Mouse (Mus musculus) forebrain, embryonic 15.5 days (tissue): ENCODE data around the gene Agtrap. TPM values are rescaled to one million over a fixed set of nuclear protein-coding genes. Genes with fewer than 3 reads are reported as not detected.
A peak's percentile ranks its signal among the peaks of the same experiment; 100 is the strongest.

Source experiments
- ATAC-seq: fragments of 200-750 bp; cut with Nextera tagmentation; replicated peaks from 2 replicates; pipeline ENCODE4 v1.8.0; 2017; ENCODE audit warnings: mild to moderate bottlenecking, moderate TSS enrichment, moderate library complexity
- H3K27ac ChIP-seq: fragments of 300-500 bp; sonication (generic); replicated peaks from 2 replicates; pipeline ENCODE4 v1.5.1; 2015; ENCODE audit warnings: mild to moderate bottlenecking, inconsistent platforms
- H3K27me3 ChIP-seq: fragments of 300-500 bp; sonication (generic); 2 replicates; pipeline ENCODE4 v1.6.1; 2015; ENCODE audit warnings: inconsistent platforms
- H3K36me3 ChIP-seq: fragments of 300-500 bp; sonication (generic); 2 replicates; pipeline ENCODE4 v1.6.1; 2015; ENCODE audit warnings: mild to moderate bottlenecking, inconsistent platforms
- H3K4me1 ChIP-seq: fragments of 300-500 bp; sonication (generic); 2 replicates; pipeline ENCODE4 v1.6.1; 2015; ENCODE audit warnings: inconsistent platforms
- H3K4me2 ChIP-seq: fragments of 300-500 bp; sonication (generic); replicated peaks from 2 replicates; pipeline ENCODE4 v1.6.1; 2015; ENCODE audit warnings: mild to moderate bottlenecking, inconsistent platforms
- H3K4me3 ChIP-seq: fragments of 300-500 bp; sonication (generic); 2 replicates; pipeline ENCODE4 v1.5.1; 2015; ENCODE audit warnings: mild to moderate bottlenecking, inconsistent platforms
- H3K9ac ChIP-seq: fragments of 300-500 bp; sonication (generic); replicated peaks from 2 replicates; pipeline ENCODE4 v1.6.1; 2015; ENCODE audit warnings: mild to moderate bottlenecking, inconsistent platforms
- H3K9me3 ChIP-seq: fragments of 300-500 bp; sonication (generic); 2 replicates; pipeline ENCODE4 v1.6.1; 2016; ENCODE audit warnings: inconsistent platforms
- WGBS: fragments of 180-500 bp; shearing (Covaris S2); methylation state at CpG from one replicate; pipeline ENCODE4 v1.1.7; 2015; ENCODE audit warnings: mixed read lengths; 5-methylcytosine and 5-hydroxymethylcytosine counted together
- polyA plus RNA-seq: library from polyadenylated mRNA; unstranded; fragments of >200 nt; fragmentation: Nextera tagmentation; extraction: Ambion mirVana; gene quantifications from 2 replicates; pipeline ENCODE4 v1.2.1, GENCODE M21; 2015

Gene Agtrap
- polyA plus RNA-seq, 1 experiment from 2014 or later, result 5.6 TPM

- H3K4me1 ChIP-seq, result no peaks in the 10 kb centered on the region
- H3K4me3 ChIP-seq, result no peak overlapping the region
- no peaks in the 10 kb centered on the region for H3K9me3 ChIP-seq
- H3K9ac ChIP-seq, result no peak overlapping the region
- no peak overlapping the region for H3K27ac ChIP-seq
- H3K4me2 ChIP-seq, result no peak overlapping the region
- H3K36me3 ChIP-seq, result no peaks in the 10 kb centered on the region
- ATAC-seq, result no peak
- no peaks in the 10 kb centered on the region for H3K27me3 ChIP-seq
- 92% methylated on average over 8 of the region's 8 CpGs for WGBS
These were observed 20.5 kb downstream of the Agtrap start for GRCm38 (mm10) chr4:148067346-148067745.

- Histone ChIP-seq H3K9ac (no peak overlapping the region), H3K27ac (no peak overlapping the region), H3K9me3 (no peaks in the 10 kb centered on the region), H3K4me3 (no peak overlapping the region), H3K4me2 (no peak overlapping the region), H3K4me1 (no peaks in the 10 kb centered on the region), H3K27me3 (no peaks in the 10 kb centered on the region), H3K36me3 (no peaks in the 10 kb centered on the region)
- ATAC-seq, result no peak
- WGBS, result 58% methylated on average over 9 of the region's 9 CpGs
These were observed 21.5 kb downstream of the Agtrap start for GRCm38 (mm10) chr4:148066401-148066744.

DNA sequence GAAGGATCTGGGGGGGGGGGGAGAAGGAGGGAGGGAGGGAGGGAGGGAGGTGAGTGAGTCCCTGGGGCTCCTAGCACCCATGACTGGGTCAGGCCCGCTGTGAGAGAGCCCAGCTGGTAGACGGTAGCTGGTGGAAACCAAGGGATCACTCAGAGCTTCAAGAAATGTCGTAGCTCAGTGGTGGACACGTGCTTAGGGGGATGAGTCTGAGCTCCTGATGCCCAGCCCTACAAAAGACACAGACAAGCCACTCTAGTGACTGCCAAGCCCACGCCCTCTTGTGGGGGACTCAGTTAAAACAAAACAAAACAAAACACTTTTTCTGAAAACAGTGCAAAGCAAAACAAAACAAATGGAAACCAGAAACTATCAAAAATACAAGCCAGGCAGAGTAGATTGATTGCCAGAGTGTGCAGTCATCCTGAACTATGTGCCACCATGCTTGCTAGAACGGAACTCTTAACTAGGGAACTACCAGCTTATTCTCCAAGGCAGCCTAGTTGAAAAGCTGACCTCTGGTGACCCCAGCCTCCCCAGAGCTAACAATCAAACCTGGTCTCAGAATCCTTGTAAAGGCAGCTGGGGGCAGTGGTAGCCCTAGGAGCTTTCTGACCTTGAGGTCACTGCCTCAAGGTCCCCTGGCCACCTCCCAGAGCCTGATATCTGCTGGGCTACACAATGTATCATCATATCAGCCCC is 22.0 kb downstream of the Agtrap start:
- Histone ChIP-seq H3K27me3 (no peaks in the 10 kb centered on the region), H3K9ac (no peak overlapping the region), H3K4me2 (no peak overlapping the region), H3K4me3 (no peak overlapping the region), H3K27ac (no peak overlapping the region), H3K36me3 (no peaks in the 10 kb centered on the region), H3K4me1 (no peaks in the 10 kb centered on the region), H3K9me3 (no peaks in the 10 kb centered on the region)
- 38% methylated on average over 6 of the region's 6 CpGs for WGBS
- ATAC-seq, result no peak

DNA sequence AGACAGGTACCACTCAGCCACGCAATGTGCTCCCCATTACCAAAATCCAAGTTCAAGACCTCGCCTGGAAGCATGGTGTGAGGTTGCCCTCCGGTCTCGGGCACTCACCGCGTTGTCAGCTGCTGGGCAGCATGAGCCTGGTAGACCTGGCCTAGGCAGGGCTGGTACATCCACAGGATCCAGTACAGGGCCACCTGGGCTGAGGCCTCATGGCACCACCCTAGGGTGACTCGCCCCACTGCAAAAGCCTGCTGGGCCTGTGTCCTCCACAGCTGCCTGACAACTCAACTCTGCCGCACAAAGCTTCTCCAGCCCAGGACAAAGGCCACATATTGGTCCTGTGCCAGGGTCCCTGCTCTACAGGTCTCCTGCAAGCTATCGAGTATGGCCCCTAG is 26.7 kb downstream of the Agtrap start:
- no peak for ATAC-seq
- no peak overlapping the region for H3K4me3 ChIP-seq
- H3K4me2 ChIP-seq, result no peak overlapping the region

DNA sequence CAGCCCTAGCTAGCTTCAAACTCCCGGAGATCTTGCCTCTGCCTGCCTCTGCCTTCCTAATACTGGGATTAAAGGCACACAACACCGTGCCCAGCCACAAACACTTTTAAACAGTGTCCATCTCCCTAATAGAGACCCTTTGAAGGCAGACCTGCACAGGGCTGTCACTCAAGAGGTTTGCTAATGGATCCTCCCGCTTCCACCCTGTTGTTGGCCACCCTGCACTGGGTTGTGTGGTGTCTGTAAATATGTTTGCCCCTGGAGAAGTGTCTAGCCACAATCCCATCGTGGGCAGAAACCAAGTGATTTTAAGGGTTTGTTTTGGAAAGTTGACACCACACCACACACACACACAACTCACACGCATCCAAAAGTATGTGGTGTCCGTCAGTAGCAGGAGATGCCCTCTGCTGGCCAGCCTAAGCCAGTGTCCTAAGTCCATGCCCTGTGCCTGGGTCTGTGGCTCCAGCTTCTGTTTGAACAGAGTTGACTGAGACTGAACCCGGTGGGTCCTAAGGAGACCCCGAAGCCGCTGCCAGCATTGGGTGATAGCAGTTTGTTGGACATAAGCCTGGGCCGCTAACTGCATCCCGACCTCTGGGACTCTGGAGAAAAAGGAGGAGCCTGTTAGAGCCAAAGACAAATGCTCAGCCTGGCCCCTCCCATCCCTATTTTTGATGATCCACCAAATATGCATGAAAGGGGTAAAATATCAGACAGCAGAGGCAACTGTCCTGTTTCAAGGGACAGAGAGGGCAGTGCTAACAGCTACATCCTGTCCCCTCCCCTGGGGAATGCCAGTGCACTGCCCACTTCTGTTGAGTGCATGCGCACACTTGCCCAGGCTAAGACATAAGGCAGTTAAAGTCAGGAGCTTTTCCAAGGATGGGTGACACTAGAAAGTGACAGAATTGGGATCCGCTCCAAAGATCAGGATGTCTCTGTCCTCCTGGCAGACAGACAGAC is 27.4 kb downstream of the Agtrap start:
- Histone ChIP-seq H3K4me3 (no peak overlapping the region), H3K9ac (no peak overlapping the region), H3K27ac (no peak overlapping the region), H3K36me3 (peaks cover 25% of the 10 kb centered on the region), H3K27me3 (no peaks in the 10 kb centered on the region), H3K4me1 (0 out of 2 replicates have a peak, but pooled peaks cover 4% of the 10 kb centered on the region), H3K9me3 (no peaks in the 10 kb centered on the region), H3K4me2 (no peak overlapping the region)
- 0 out of 2 replicates have a peak, but pooled peaks have one; percentile 29 for ATAC-seq
- WGBS, result 52% methylated on average over 13 of the region's 13 CpGs

More for the DNA sequence above, 26.7 kb downstream of the Agtrap start:
- H3K9ac ChIP-seq, result no peak overlapping the region
- H3K27ac ChIP-seq, result no peak overlapping the region
- WGBS, result 91% methylated on average over 9 of the region's 9 CpGs
- H3K4me1 ChIP-seq, result 0 out of 2 replicates have a peak, but pooled peaks cover 4% of the 10 kb centered on the region
- peaks cover 18% of the 10 kb centered on the region for H3K36me3 ChIP-seq
- H3K9me3 ChIP-seq, result no peaks in the 10 kb centered on the region
- H3K27me3 ChIP-seq, result no peaks in the 10 kb centered on the region

DNA sequence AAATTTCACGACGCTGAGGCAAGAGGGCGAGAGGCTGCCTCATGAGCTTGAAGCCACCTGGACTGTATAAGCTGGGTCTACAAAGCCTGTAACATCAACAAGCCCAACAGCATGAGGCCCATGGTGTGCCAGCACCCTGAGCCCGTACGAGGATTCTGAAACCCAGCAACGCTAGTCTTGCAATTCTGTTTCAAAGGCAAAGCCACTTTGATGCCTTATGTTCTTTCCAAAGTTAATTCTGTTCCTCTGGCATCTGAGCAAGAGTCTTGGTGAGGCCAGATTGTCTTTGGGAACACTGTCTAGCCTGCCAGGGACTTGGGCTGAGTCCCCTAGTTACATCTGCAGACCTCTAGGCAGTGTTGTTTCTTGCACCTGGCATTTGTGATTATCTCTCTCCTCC is 28.8 kb downstream of the Agtrap start:
- no peak overlapping the region for H3K4me2 ChIP-seq
- no peak overlapping the region for H3K9ac ChIP-seq
- peaks cover 34% of the 10 kb centered on the region for H3K36me3 ChIP-seq
- 81% methylated on average over 6 of the region's 6 CpGs for WGBS
- H3K9me3 ChIP-seq, result no peaks in the 10 kb centered on the region
- ATAC-seq, result no peak
- H3K27ac ChIP-seq, result peak overlapping the region; percentile 42; the same call in 1 of the 2 replicates
- H3K4me3 ChIP-seq, result no peak overlapping the region
- H3K4me1 ChIP-seq, result 0 out of 2 replicates have a peak, but pooled peaks cover 4% of the 10 kb centered on the region
- H3K27me3 ChIP-seq, result no peaks in the 10 kb centered on the region

DNA sequence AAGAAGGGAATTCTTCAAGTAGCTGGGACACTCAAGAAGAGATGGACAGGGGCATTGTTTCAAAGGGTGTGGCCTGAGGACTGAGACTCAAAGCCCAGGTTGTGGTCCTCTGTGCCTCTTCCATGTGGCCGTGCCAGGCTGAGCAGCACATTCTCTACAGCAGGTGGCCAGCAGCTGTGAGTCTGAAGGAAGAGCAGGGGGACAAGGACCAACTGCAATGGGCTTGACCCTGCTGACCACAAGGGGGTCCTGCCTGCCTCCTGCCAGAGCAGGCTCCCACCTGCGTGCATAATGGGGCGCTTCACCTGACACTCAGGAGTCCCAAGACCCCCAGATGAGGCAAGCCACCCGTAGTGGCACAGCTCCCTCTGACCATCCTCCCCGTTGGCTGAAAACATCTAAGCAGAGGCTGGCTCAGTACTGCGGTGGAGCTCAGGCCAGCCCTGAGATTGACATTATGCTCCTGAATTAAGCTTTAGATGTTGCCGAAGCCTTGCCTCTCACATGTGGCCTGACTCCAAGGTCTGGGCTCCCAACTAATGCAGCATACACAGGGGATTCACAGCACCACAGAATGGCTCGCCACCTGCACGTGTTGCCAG is 29.5 kb downstream of the Agtrap start:
- H3K27ac ChIP-seq, result peak overlapping the region; percentile 42

DNA sequence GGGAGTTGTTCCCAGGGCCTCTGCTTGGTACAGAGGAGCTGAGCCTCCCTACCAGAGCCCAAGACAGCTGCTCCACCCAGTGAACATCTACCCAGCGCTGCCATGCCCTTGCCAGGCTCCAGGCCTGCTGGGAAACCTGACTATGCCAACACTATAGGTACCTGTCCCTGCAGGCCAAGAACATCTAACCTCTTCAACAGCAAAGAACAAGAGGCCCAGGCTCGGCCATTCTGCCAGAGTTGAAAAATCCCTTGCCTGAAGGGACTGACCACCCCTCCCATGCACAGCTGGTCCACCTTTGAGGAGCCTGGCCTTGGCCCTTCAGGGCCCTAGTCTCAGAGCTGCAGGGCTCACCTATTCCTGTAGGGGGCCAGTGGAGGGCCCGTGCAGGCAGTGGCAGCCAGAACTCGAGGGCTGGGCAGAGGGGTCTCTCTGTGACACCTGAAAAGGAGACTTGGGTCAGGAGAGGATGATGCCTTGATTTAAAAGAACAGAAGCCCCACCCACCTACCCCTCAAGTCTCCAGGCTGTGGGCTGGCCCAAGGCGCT is 30.1 kb downstream of the Agtrap start:
- 55% methylated on average over 5 of the region's 5 CpGs for WGBS
- H3K4me2 ChIP-seq, result no peak overlapping the region
- H3K9ac ChIP-seq, result no peak overlapping the region
- ATAC-seq, result no peak
- no peak overlapping the region for H3K27ac ChIP-seq
- H3K4me3 ChIP-seq, result no peak overlapping the region
- H3K36me3 ChIP-seq, result peaks cover 45% of the 10 kb centered on the region
- no peaks in the 10 kb centered on the region for H3K9me3 ChIP-seq
- H3K4me1 ChIP-seq, result 0 out of 2 replicates have a peak, but pooled peaks cover 4% of the 10 kb centered on the region
- H3K27me3 ChIP-seq, result no peaks in the 10 kb centered on the region

More for the DNA sequence above, 29.5 kb downstream of the Agtrap start:
- no peaks in the 10 kb centered on the region for H3K9me3 ChIP-seq
- no peak overlapping the region for H3K4me2 ChIP-seq
- H3K4me1 ChIP-seq, result 0 out of 2 replicates have a peak, but pooled peaks cover 4% of the 10 kb centered on the region
- peaks cover 41% of the 10 kb centered on the region for H3K36me3 ChIP-seq
- 87% methylated on average over 9 of the region's 9 CpGs for WGBS
- no peak overlapping the region for H3K4me3 ChIP-seq
- H3K9ac ChIP-seq, result no peak overlapping the region
- no peaks in the 10 kb centered on the region for H3K27me3 ChIP-seq
- no peak for ATAC-seq

DNA sequence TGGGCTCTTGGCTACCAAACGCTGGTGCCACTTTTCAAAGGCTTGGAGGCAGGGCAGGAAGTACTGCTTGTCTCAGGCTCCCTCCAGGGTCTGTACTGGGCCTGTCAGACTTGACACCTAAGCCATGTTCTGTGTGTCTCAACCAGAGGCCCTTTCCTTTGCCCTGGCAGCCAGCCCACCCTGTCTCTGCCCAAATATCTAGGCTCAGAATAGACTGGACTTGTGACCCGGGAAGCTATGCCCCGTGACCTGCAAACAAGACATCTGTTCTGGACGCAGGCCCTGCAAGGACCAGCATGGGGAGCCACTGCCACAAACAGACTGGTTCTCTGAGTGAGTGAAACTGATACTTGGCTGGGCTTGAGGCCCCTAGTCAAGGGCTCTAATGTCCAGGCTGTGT is 31.0 kb downstream of the Agtrap start:
- H3K9ac ChIP-seq, result no peak overlapping the region
- H3K27me3 ChIP-seq, result no peaks in the 10 kb centered on the region
- H3K36me3 ChIP-seq, result peaks cover 53% of the 10 kb centered on the region
- WGBS, result 93% methylated on average over 4 of the region's 4 CpGs
- H3K4me1 ChIP-seq, result 0 out of 2 replicates have a peak, but pooled peaks cover 4% of the 10 kb centered on the region
- H3K4me2 ChIP-seq, result no peak overlapping the region
- H3K4me3 ChIP-seq, result no peak overlapping the region
- no peak for ATAC-seq
- no peak overlapping the region for H3K27ac ChIP-seq
- no peaks in the 10 kb centered on the region for H3K9me3 ChIP-seq

DNA sequence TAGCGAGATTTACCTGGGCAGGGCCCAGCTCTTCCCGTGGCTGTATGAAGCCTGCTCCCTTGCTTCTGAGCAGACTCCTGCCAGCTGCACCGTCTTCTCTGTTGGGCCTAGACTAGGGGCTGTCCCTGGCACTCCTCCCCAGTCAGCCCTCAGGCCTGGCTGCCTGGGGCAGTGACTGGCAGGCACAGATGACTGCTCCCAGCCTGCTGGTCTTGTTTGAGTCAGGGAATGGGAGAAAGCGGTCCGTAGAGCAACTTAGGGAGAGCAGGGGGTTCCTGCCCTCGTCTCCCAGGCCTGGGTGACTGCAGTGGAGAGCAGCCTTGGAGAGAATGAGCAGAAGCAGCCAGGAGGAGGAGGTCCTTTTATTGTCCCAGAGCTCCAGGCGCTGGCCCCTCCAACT is 31.6 kb downstream of the Agtrap start:
- Histone ChIP-seq H3K9ac (no peak overlapping the region), H3K27me3 (no peaks in the 10 kb centered on the region), H3K4me3 (no peak overlapping the region), H3K27ac (no peak overlapping the region), H3K36me3 (peaks cover 59% of the 10 kb centered on the region), H3K4me2 (no peak overlapping the region), H3K4me1 (0 out of 2 replicates have a peak, but pooled peaks cover 4% of the 10 kb centered on the region), H3K9me3 (no peaks in the 10 kb centered on the region)
- ATAC-seq, result no peak
- WGBS, result 83% methylated on average over 7 of the region's 7 CpGs

- Histone ChIP-seq H3K36me3 (peaks cover 68% of the 10 kb centered on the region), H3K27me3 (no peaks in the 10 kb centered on the region), H3K4me3 (no peak overlapping the region), H3K27ac (no peak overlapping the region), H3K4me2 (no peak overlapping the region), H3K4me1 (0 out of 2 replicates have a peak, but pooled peaks cover 4% of the 10 kb centered on the region), H3K9ac (no peak overlapping the region), H3K9me3 (no peaks in the 10 kb centered on the region)
- no peak for ATAC-seq
- WGBS, result 93% methylated on average over 21 of the region's 21 CpGs
These were observed 32.7 kb downstream of the Agtrap start for GRCm38 (mm10) chr4:148054961-148055695.
